Mouse (Mus musculus) G1E-ER4 (cell line): Measurements from ENCODE around the gene Ptpn7. TPM values are rescaled to one million over a fixed set of nuclear protein-coding genes. Genes with fewer than 3 reads are reported as not detected.

Source experiments
- GATA1 ChIP-seq: IDR thresholded peaks from one replicate; pipeline ENCODE4 v1.8.0; 2012; ENCODE audit warnings: low read length, inconsistent platforms
- polyA plus RNA-seq: library from polyadenylated mRNA; stranded (reverse); fragments of >175 nt; gene quantifications from 2 replicates; pipeline ENCODE4 v1.2.3, GENCODE M21; 2012

The Ptpn7 gene
- polyA plus RNA-seq, 1 experiment, result 323 TPM

GRCm38 (mm10) chr1:135188197-135188596 lies 55.7 kb downstream of the Ptpn7 start:
- TF ChIP-seq GATA1, result no peak

GRCm38 (mm10) chr1:135189186-135189585 lies 56.7 kb downstream of the Ptpn7 start:
- TF ChIP-seq GATA1, result no peak

Other genes with a start within 250 kb of the Ptpn7 start
- 2.3 and 2.7 TPM in 2 replicates for gene Ppp1r12b, start 176.8 kb upstream of the Ptpn7 start, polyA plus RNA-seq
- 12.0 and 18.9 TPM in 2 replicates for gene Ube2t, start 170.1 kb upstream of the Ptpn7 start, polyA plus RNA-seq
- gene Lgr6, start 27.4 kb upstream of the Ptpn7 start, polyA plus RNA-seq, result 0.16 and 0.17 TPM in 2 replicates
- gene Arl8a, start 14.1 kb downstream of the Ptpn7 start, polyA plus RNA-seq, result 71.9 and 78.5 TPM in 2 replicates
- gene Gpr37l1, start 35.0 kb downstream of the Ptpn7 start, polyA plus RNA-seq, result not detected in 2 replicates
- not detected in 2 replicates for gene Elf3, start 125.9 kb downstream of the Ptpn7 start, polyA plus RNA-seq
- not detected in 2 replicates for gene Rnpep, start 151.4 kb downstream of the Ptpn7 start, polyA plus RNA-seq
- 6.6 and 7.1 TPM in 2 replicates for gene Timm17a, start 181.1 kb downstream of the Ptpn7 start, polyA plus RNA-seq
- not detected in 2 replicates for gene Lmod1, start 192.1 kb downstream of the Ptpn7 start, polyA plus RNA-seq
- gene Shisa4, start 242.5 kb downstream of the Ptpn7 start, polyA plus RNA-seq, result 0.05 TPM in 1 of 2 replicates, not detected in the other